Mouse (Mus musculus) lung, adult 2 months (tissue): ENCODE results near the gene Dhx36.

Experiments
- CTCF ChIP-seq: fragments of 200-500 bp; IDR thresholded peaks from 2 replicates; pipeline ENCODE4 v1.5.1; 2011; ENCODE audit warnings: mild to moderate bottlenecking, low read length, control low read depth; ENCODE audit not compliant: insufficient read depth
- POLR2A ChIP-seq: fragments of 200-500 bp; IDR thresholded peaks from 2 replicates; pipeline ENCODE4 v1.6.1; 2011; ENCODE audit warnings: low read depth, mild to moderate bottlenecking, control low read depth, low read length, borderline replicate concordance; ENCODE audit errors: extremely low read depth

- TF ChIP-seq POLR2A (no peak), CTCF (no peak)
Observed at GRCm38 (mm10) chr3:62443582-62444194, 63.1 kb downstream of the Dhx36 start.
